Mouse (Mus musculus) kidney, postnatal 4 days (tissue): ENCODE data around the gene Prkch.

Experiments
- DNase-seq, 2 experiments: peaks; one replicate each; pipeline ENCODE4 v3.0.0; 2021; ENCODE audit warnings: mixed read lengths in 2 of 2

Gene Prkch

GRCm38 (mm10) chr12:73687077-73688035 is 102.8 kb downstream of the Prkch start:
- DNase-seq: peak; percentile 81 to 87

GRCm38 (mm10) chr12:73692321-73692720 is 107.7 kb downstream of the Prkch start:
- no peak for DNase-seq

GRCm38 (mm10) chr12:73693347-73693746 is 108.8 kb downstream of the Prkch start:
- peak; percentile 76 to 81 for DNase-seq

GRCm38 (mm10) chr12:73694690-73695089 is 110.1 kb downstream of the Prkch start:
- DNase-seq: no peak

GRCm38 (mm10) chr12:73695110-73695509 is 110.5 kb downstream of the Prkch start:
- no peak for DNase-seq

GRCm38 (mm10) chr12:73696084-73696483 is 111.5 kb downstream of the Prkch start:
- no peak for DNase-seq

- no peak for DNase-seq
These were observed 112.3 kb downstream of the Prkch start for GRCm38 (mm10) chr12:73696946-73697345.

- no peak for DNase-seq
These were observed 113.8 kb downstream of the Prkch start for GRCm38 (mm10) chr12:73698436-73698835.

GRCm38 (mm10) chr12:73698841-73699240 is 114.2 kb downstream of the Prkch start:
- DNase-seq: no peak

GRCm38 (mm10) chr12:73699471-73700186 is 115.0 kb downstream of the Prkch start:
- no peak for DNase-seq

- no peak for DNase-seq
These were observed 116.0 kb downstream of the Prkch start for GRCm38 (mm10) chr12:73700544-73701069.

- DNase-seq: no peak
These were observed 117.4 kb downstream of the Prkch start for GRCm38 (mm10) chr12:73701999-73702398.

GRCm38 (mm10) chr12:73704382-73704781 is 119.8 kb downstream of the Prkch start:
- no peak for DNase-seq

- DNase-seq: peak; percentile 80 to 83
These were observed 120.6 kb downstream of the Prkch start for GRCm38 (mm10) chr12:73705097-73705690.

- peak in 1 of 2 experiments; percentile 43 for DNase-seq
These were observed 123.9 kb downstream of the Prkch start for GRCm38 (mm10) chr12:73708498-73708897.

GRCm38 (mm10) chr12:73708920-73709319 is 124.3 kb downstream of the Prkch start:
- DNase-seq: peak; percentile 76 to 84

- no peak for DNase-seq
These were observed 126.2 kb downstream of the Prkch start for GRCm38 (mm10) chr12:73710846-73711245.

- peak; percentile 13 to 22 for DNase-seq
These were observed 127.5 kb downstream of the Prkch start for GRCm38 (mm10) chr12:73712122-73712521.

- DNase-seq: no peak
These were observed 130.0 kb downstream of the Prkch start for GRCm38 (mm10) chr12:73714589-73714988.

- DNase-seq: no peak
These were observed 130.7 kb downstream of the Prkch start for GRCm38 (mm10) chr12:73715331-73715730.

GRCm38 (mm10) chr12:73715954-73716731 is 131.5 kb downstream of the Prkch start:
- no peak for DNase-seq

GRCm38 (mm10) chr12:73718036-73718435 is 133.4 kb downstream of the Prkch start:
- DNase-seq: no peak
